8 mouse cellular contexts compared by ENCODE assay signal in the genomic region with DNA sequence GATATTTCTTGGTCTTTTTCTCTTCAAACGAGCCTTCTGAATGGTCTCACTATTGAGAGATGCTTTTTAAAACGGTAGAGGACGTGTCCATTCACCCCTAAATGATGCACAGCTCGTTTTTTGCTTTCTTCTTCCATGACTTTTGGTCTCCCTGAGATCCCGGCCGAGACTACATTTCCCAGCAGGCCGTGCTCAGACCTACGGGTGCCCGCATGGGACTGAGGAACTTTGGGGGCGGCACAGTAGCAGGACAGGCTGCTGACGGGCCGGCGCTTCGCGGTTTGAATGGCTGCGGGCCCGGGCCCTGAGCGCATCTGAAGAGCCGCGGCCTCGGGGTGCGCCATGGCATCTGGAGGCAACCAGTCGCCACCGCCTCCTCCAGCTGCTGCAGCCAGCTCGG. TPM values are rescaled to one million over a fixed set of nuclear protein-coding genes. Genes with fewer than 3 reads are reported as not detected.
A peak's percentile ranks its signal among the peaks of the same experiment; 100 is the strongest.
DNase-seq lines count a peak whose midpoint lies in the region; ATAC-seq and TF ChIP-seq lines count a peak whose summit lies in the region.

Gene Rbl2, plus strand, starts transcription at position 224 of the 400 bp plus-strand sequence.

- H3K4me3 ChIP-seq in bone marrow, adult 2 months (replicated peaks; ENCODE audit: control insufficient read depth, low read depth, low read length), result peak within 1 kb of the TSS; percentile 97
- peak within 1 kb of the TSS; percentile 96 for H3K4me3 ChIP-seq in embryonic facial prominence, embryonic 15.5 days (replicated peaks)
- peak within 1 kb of the TSS; percentile 71 for H3K4me3 ChIP-seq in limb, embryonic 14.5 days (replicated peaks; ENCODE audit: low read length)
- H3K4me3 ChIP-seq in midbrain, postnatal 0 days (ENCODE audit: low read depth, low read length), result peak within 1 kb of the TSS; percentile 79

- peak; percentile 93 for ATAC-seq in embryonic facial prominence, embryonic 15.5 days (ENCODE audit: insufficient number of reproducible peaks, low FRiP score, low TSS enrichment, low read depth)
- peak; percentile 97 for ATAC-seq in limb, embryonic 14.5 days (ENCODE audit: low FRiP score, low read depth)
- ATAC-seq in midbrain, postnatal 0 days (ENCODE audit: low FRiP score), result peak; percentile 96

- H3K27me3 ChIP-seq in embryonic facial prominence, embryonic 15.5 days, result no peaks in the 10 kb centered on the region
- H3K27me3 ChIP-seq in limb, embryonic 14.5 days (ENCODE audit: control insufficient read depth, insufficient read depth, low read length), result no peaks in the 10 kb centered on the region
- no peaks in the 10 kb centered on the region for H3K27me3 ChIP-seq in midbrain, postnatal 0 days (ENCODE audit: insufficient read depth, low read length)

- DNase-seq in 416B (ENCODE audit: low read depth), result peak; percentile 94
- DNase-seq in heart, adult 8-10 months (ENCODE audit: low spot score), result peak; percentile 98
- DNase-seq in kidney, adult 9 months, result peak; percentile 96
- peak; percentile 91 for DNase-seq in limb, embryonic 14.5 days (ENCODE audit: low spot score)
- peak; percentile 96 for DNase-seq in midbrain, postnatal 0 days (ENCODE audit: low spot score)
- peak; percentile 80 to 92 for DNase-seq in spleen, postnatal 14 days (ENCODE audit: low spot score in 2 of 2)

- no peaks in the 10 kb centered on the region for H3K9me3 ChIP-seq in embryonic facial prominence, embryonic 15.5 days (replicated peaks)
- H3K9me3 ChIP-seq in limb, embryonic 14.5 days (ENCODE audit: control insufficient read depth, low read length), result no peaks in the 10 kb centered on the region
- H3K9me3 ChIP-seq in midbrain, postnatal 0 days (ENCODE audit: low read length), result no peaks in the 10 kb centered on the region

- WGBS in bone marrow, adult 2 months, result under 1% methylated on average over 25 of the region's 25 CpGs
- WGBS in embryonic facial prominence, embryonic 15.5 days, result 0% methylated on average over 25 of the region's 25 CpGs
- WGBS in limb, embryonic 14.5 days, result under 1% methylated on average over 23 of the region's 25 CpGs
- 3% methylated on average over 12 of the region's 25 CpGs for whole genome bisulfite sequencing in midbrain, postnatal 0 days

- peak within 1 kb of the TSS; percentile 63 for H3K4me2 ChIP-seq in embryonic facial prominence, embryonic 15.5 days (replicated peaks)
- peak within 1 kb of the TSS; percentile 73 for H3K4me2 ChIP-seq in limb, embryonic 14.5 days (replicated peaks; ENCODE audit: low read depth, low read length, severe bottlenecking)
- H3K4me2 ChIP-seq in midbrain, postnatal 0 days (ENCODE audit: low read depth, low read length, poor library complexity, severe bottlenecking), result peak within 1 kb of the TSS; percentile 67

- no peak for TF ChIP-seq CTCF in bone marrow, adult 2 months (IDR thresholded peaks at IDR 0.05; ENCODE audit: control insufficient read depth, insufficient read depth, low read length)
- TF ChIP-seq CTCF in midbrain, postnatal 0 days (IDR thresholded peaks at IDR 0.05), result no peak; the same call in 1 of the 2 replicates

- TF ChIP-seq POLR2A in bone marrow, adult 2 months (IDR thresholded peaks at IDR 0.05; ENCODE audit: borderline replicate concordance, control insufficient read depth, low read depth, low read length), result peak; percentile 12; the same call in 1 of the 2 replicates
- 0 out of 2 replicates have a peak, but pooled peaks have one; percentile 10 for TF ChIP-seq POLR2A in limb, embryonic 14.5 days (IDR thresholded peaks at IDR 0.05; ENCODE audit: borderline replicate concordance, extremely low read depth, insufficient read depth, insufficient read length)

- H3K27ac ChIP-seq in bone marrow, adult 2 months (ENCODE audit: control insufficient read depth, insufficient read depth, low read depth, low read length, poor library complexity), result peak within 1 kb of the TSS; percentile 93
- H3K27ac ChIP-seq in embryonic facial prominence, embryonic 15.5 days (replicated peaks), result peak within 1 kb of the TSS; percentile 91
- H3K27ac ChIP-seq in limb, embryonic 14.5 days (replicated peaks; ENCODE audit: low read depth, low read length), result peak within 1 kb of the TSS; percentile 68
- peak within 1 kb of the TSS; percentile 83 for H3K27ac ChIP-seq in midbrain, postnatal 0 days (ENCODE audit: low read depth, low read length)

- H3K36me3 ChIP-seq in embryonic facial prominence, embryonic 15.5 days, result no peaks in the 10 kb centered on the region
- peaks cover 3% of the 10 kb centered on the region; the same call in 1 of the 2 replicates for H3K36me3 ChIP-seq in limb, embryonic 14.5 days (ENCODE audit: control insufficient read depth, insufficient read depth, low read length)
- no peaks in the 10 kb centered on the region for H3K36me3 ChIP-seq in midbrain, postnatal 0 days (ENCODE audit: insufficient read depth, low read length)

- H3K4me1 ChIP-seq in bone marrow, adult 2 months (ENCODE audit: control insufficient read depth, insufficient read depth, low read length), result peaks cover 2% of the 10 kb centered on the region; the same call in 1 of the 2 replicates
- H3K4me1 ChIP-seq in embryonic facial prominence, embryonic 15.5 days, result peaks cover 12% of the 10 kb centered on the region
- H3K4me1 ChIP-seq in limb, embryonic 14.5 days (ENCODE audit: control insufficient read depth, insufficient read depth, low read length), result peaks cover 6% of the 10 kb centered on the region
- peaks cover 4% of the 10 kb centered on the region; the same call in 1 of the 2 replicates for H3K4me1 ChIP-seq in midbrain, postnatal 0 days (ENCODE audit: insufficient read depth, low read length)

- H3K9ac ChIP-seq in embryonic facial prominence, embryonic 15.5 days, result peak within 1 kb of the TSS; percentile 59
- peak within 1 kb of the TSS; percentile 71 for H3K9ac ChIP-seq in limb, embryonic 14.5 days (ENCODE audit: low read depth, low read length, severe bottlenecking)
- H3K9ac ChIP-seq in midbrain, postnatal 0 days (replicated peaks; ENCODE audit: low read length, poor library complexity, severe bottlenecking), result peak within 1 kb of the TSS; percentile 77

RNA-seq across cellular contexts. Expression of gene Rbl2, which starts in this region (rescaled TPM):
- polyA plus RNA-seq in bone marrow, adult 2 months (2011; ENCODE audit: insufficient read depth, insufficient read length, low replicate concordance, missing spikeins), result 8.2 and 17.0 TPM in 2 replicates
- polyA plus RNA-seq in embryonic facial prominence, embryonic 15.5 days (2015; fragmentation: Nextera tagmentation; extraction: Ambion mirVana), result 17.1 and 20.2 TPM in 2 replicates
- 10 to 100 TPM; 34.6 to 46.1 (median 42.0) TPM for total RNA-seq in heart, adult 8-10 months (2022)
- polyA plus RNA-seq in limb, embryonic 14.5 days (2012; rRNA removed), result 20.3 and 22.3 TPM in 2 replicates
- polyA plus RNA-seq in limb, embryonic 14.5 days (2014; fragmentation: Nextera tagmentation; extraction: Ambion mirVana), result 20.0 and 20.3 TPM in 2 replicates
- total RNA-seq in midbrain, postnatal 0 days (2014; rRNA removed), result 33.6 and 34.2 TPM in 2 replicates
- 14.2 and 17.1 TPM in 2 replicates for polyA plus RNA-seq in midbrain, postnatal 0 days (2015; fragmentation: Nextera tagmentation; extraction: Ambion mirVana)

Comparison
In these comparisons a context has a peak if more than half of its experiments do, and no peak if none do; other contexts are left out.
1. Peak in every context shown above with its lines: DNase-seq, ATAC-seq, H3K4me3 ChIP-seq and H3K27ac ChIP-seq.